Mouse (Mus musculus): ENCODE results near the gene Recql. TPM values are rescaled to one million over a fixed set of nuclear protein-coding genes. Genes with fewer than 3 reads are reported as not detected.

The Recql gene
- polyA plus RNA-seq, 1 experiment from 2014 or later = 20.5 TPM

GRCm38 (mm10) chr6:142322881-142323280 is 64.0 kb downstream of the Recql start, which contains the start of gene Slco1a5:
Gene Slco1a5, minus strand, starts transcription at chr6:142322981.
- Histone ChIP-seq H3K27me3 (ENCODE audit: control insufficient read depth, insufficient read depth, low read length) (no peaks in the 10 kb centered on the region), H3K36me3 (ENCODE audit: control insufficient read depth, insufficient read depth) (no peaks in the 10 kb centered on the region), H3K4me1 (ENCODE audit: control insufficient read depth, insufficient read depth, low read length) (no peaks in the 10 kb centered on the region), H3K9me3 (replicated peaks; ENCODE audit: control insufficient read depth, low read length) (no peaks in the 10 kb centered on the region), H3K9ac (ENCODE audit: low read length) (no peak within 1 kb of the TSS), H3K27ac (ENCODE audit: low read length) (no peak within 1 kb of the TSS), H3K4me2 (ENCODE audit: low read depth, low read length) (no peak within 1 kb of the TSS), H3K4me3 (ENCODE audit: low read length) (no peak within 1 kb of the TSS)
- WGBS = 28% methylated on average over 4 of the region's 4 CpGs
- ATAC-seq (replicated peaks; ENCODE audit: extremely low read depth, insufficient read depth, low FRiP score) = no peak

GRCm38 (mm10) chr6:142317106-142317505 is 69.8 kb downstream of the Recql start:
- no peak for ATAC-seq (replicated peaks; ENCODE audit: extremely low read depth, insufficient read depth, low FRiP score)
- Histone ChIP-seq H3K4me2 (ENCODE audit: low read depth, low read length) (no peak overlapping the region), H3K36me3 (ENCODE audit: control insufficient read depth, insufficient read depth) (no peaks in the 10 kb centered on the region), H3K27ac (ENCODE audit: low read length) (no peak overlapping the region), H3K4me3 (ENCODE audit: low read length) (no peak overlapping the region), H3K4me1 (ENCODE audit: control insufficient read depth, insufficient read depth, low read length) (no peaks in the 10 kb centered on the region), H3K27me3 (ENCODE audit: control insufficient read depth, insufficient read depth, low read length) (no peaks in the 10 kb centered on the region), H3K9ac (ENCODE audit: low read length) (no peak overlapping the region), H3K9me3 (replicated peaks; ENCODE audit: control insufficient read depth, low read length) (no peaks in the 10 kb centered on the region)

DNA sequence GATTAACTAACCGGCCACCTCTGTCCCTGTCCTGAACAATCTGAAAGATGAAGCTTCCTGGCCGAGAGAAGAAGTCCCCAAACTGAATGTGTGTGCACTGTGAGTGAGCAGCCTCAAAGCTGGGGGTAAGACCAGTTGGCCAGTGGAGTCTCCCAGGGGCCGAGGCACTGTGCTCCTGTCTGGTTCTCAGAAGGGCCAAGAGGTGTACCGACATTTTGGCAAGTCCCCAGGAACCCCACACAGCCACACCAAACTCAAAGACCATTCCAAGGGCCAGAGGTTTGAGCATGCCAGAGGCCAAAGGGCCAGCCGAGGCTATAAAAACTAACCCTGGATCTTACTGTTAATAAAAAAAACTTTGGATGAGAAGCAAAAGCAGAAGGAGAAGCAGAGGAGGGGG is 72.6 kb downstream of the Recql start:
- no peaks in the 10 kb centered on the region for H3K4me1 ChIP-seq (ENCODE audit: control insufficient read depth, insufficient read depth, low read length)
- H3K4me2 ChIP-seq (ENCODE audit: low read depth, low read length) = no peak overlapping the region
- H3K27me3 ChIP-seq (ENCODE audit: control insufficient read depth, insufficient read depth, low read length) = no peaks in the 10 kb centered on the region
- H3K9ac ChIP-seq (ENCODE audit: low read length) = no peak overlapping the region
- no peak overlapping the region for H3K4me3 ChIP-seq (ENCODE audit: low read length)
- H3K9me3 ChIP-seq (replicated peaks; ENCODE audit: control insufficient read depth, low read length) = peaks cover 4% of the 10 kb centered on the region
- no peaks in the 10 kb centered on the region for H3K36me3 ChIP-seq (ENCODE audit: control insufficient read depth, insufficient read depth)
- 70% methylated on average over 5 of the region's 5 CpGs for WGBS
- H3K27ac ChIP-seq (ENCODE audit: low read length) = no peak overlapping the region
- no peak for ATAC-seq (replicated peaks; ENCODE audit: extremely low read depth, insufficient read depth, low FRiP score)

DNA sequence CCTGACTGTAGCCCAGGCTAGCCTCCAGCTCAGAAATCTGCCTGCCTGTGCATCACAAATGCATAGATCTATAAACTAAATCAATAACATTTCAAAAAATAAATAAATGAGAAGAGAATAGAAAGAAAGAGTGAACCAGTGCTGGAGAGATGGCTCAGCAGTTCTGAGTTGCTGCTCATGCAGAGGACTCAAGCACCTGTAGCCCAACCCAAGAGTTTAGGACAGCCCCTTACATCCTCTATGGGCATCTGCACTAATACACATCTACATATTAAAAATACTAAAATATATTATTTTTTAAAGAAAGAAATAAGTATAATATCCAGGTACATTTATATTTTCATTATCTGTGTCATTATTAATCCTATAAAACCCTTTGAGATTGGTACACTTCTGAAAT is 81.8 kb downstream of the Recql start:
- Histone ChIP-seq H3K9ac (ENCODE audit: low read length) (no peak overlapping the region), H3K27ac (ENCODE audit: low read length) (no peak overlapping the region), H3K4me3 (ENCODE audit: low read length) (no peak overlapping the region), H3K36me3 (ENCODE audit: control insufficient read depth, insufficient read depth) (no peaks in the 10 kb centered on the region), H3K27me3 (ENCODE audit: control insufficient read depth, insufficient read depth, low read length) (no peaks in the 10 kb centered on the region), H3K9me3 (replicated peaks; ENCODE audit: control insufficient read depth, low read length) (peaks cover 7% of the 10 kb centered on the region), H3K4me1 (ENCODE audit: control insufficient read depth, insufficient read depth, low read length) (no peaks in the 10 kb centered on the region), H3K4me2 (ENCODE audit: low read depth, low read length) (no peak overlapping the region)
- no peak for ATAC-seq (replicated peaks; ENCODE audit: extremely low read depth, insufficient read depth, low FRiP score)

Other genes starting within 250 kb of the Recql start
- 0.35 and 0.42 TPM in 2 replicates for gene Slco1a6, start 178.6 kb downstream of the Recql start, polyA plus RNA-seq (2015; fragmentation: Nextera tagmentation; extraction: Ambion mirVana)
- gene Iapp, start 88.7 kb downstream of the Recql start, polyA plus RNA-seq (2015; fragmentation: Nextera tagmentation; extraction: Ambion mirVana) = 0.19 and 0.58 TPM in 2 replicates
- 0.08 TPM in 1 of 2 replicates, not detected in the other for gene Slco1a5, start 64.1 kb downstream of the Recql start, polyA plus RNA-seq (2015; fragmentation: Nextera tagmentation; extraction: Ambion mirVana)
- gene Pyroxd1, start 41.4 kb downstream of the Recql start, polyA plus RNA-seq (2015; fragmentation: Nextera tagmentation; extraction: Ambion mirVana) = 12.6 and 14.2 TPM in 2 replicates
- gene Golt1b, start 134 bp upstream of the Recql start, polyA plus RNA-seq (2015; fragmentation: Nextera tagmentation; extraction: Ambion mirVana) = 55.5 and 63.5 TPM in 2 replicates
- gene Spx, start 26.4 kb upstream of the Recql start, polyA plus RNA-seq (2015; fragmentation: Nextera tagmentation; extraction: Ambion mirVana) = 0.31 TPM in 1 of 2 replicates, not detected in the other
- gene Gys2, start 86.0 kb upstream of the Recql start, polyA plus RNA-seq (2015; fragmentation: Nextera tagmentation; extraction: Ambion mirVana) = 0.11 TPM in 1 of 2 replicates, not detected in the other
- 1,732 and 1,779 TPM in 2 replicates for gene Ldhb, start 120.9 kb upstream of the Recql start, polyA plus RNA-seq (2015; fragmentation: Nextera tagmentation; extraction: Ambion mirVana)
- gene Kcnj8, start 184.5 kb upstream of the Recql start, polyA plus RNA-seq (2015; fragmentation: Nextera tagmentation; extraction: Ambion mirVana) = 18.7 and 20.9 TPM in 2 replicates